Mouse (Mus musculus): ENCODE results near the gene Tenm2.

- TF ChIP-seq CTCF (IDR thresholded peaks at IDR 0.05) (no peak), POLR2A (IDR thresholded peaks at IDR 0.05; ENCODE audit: insufficient read depth, low read depth, low read length) (no peak), EP300 (IDR thresholded peaks at IDR 0.05; ENCODE audit: insufficient read depth, low read depth, low read length) (no peak)
Measured at GRCm38 (mm10) chr11:36286246-36286645, 949.5 kb downstream of the Tenm2 start.
